Mouse (Mus musculus) C2C12 (cell line): ENCODE results near the gene Spock3.

Experiments
- CEBPB ChIP-seq: IDR thresholded peaks from one replicate; pipeline ENCODE4 v1.6.1; 2011; ENCODE audit warnings: low read depth, mild to moderate bottlenecking, control low read depth, moderate library complexity
- CTCF ChIP-seq: IDR thresholded peaks from one replicate; pipeline ENCODE4 v1.5.1; 2011; ENCODE audit not compliant: control insufficient read depth, insufficient read depth, insufficient read length
- MAX ChIP-seq: IDR thresholded peaks from one replicate; pipeline ENCODE4 v1.6.1; 2011; ENCODE audit warnings: mild to moderate bottlenecking, control low read depth
- MYOD1 ChIP-seq: IDR thresholded peaks from one replicate; pipeline ENCODE4 v1.6.1; 2011; ENCODE audit warnings: low read depth; ENCODE audit not compliant: control insufficient read depth, insufficient read length
- MYOG ChIP-seq: IDR thresholded peaks from one replicate; pipeline ENCODE4 v1.6.1; 2011; ENCODE audit not compliant: control insufficient read depth, insufficient read length; ENCODE audit errors: extremely low read depth
- USF1 ChIP-seq: IDR thresholded peaks from one replicate; pipeline ENCODE4 v1.6.1; 2011; ENCODE audit warnings: low read depth, mild to moderate bottlenecking, control low read depth, moderate library complexity

DNA sequence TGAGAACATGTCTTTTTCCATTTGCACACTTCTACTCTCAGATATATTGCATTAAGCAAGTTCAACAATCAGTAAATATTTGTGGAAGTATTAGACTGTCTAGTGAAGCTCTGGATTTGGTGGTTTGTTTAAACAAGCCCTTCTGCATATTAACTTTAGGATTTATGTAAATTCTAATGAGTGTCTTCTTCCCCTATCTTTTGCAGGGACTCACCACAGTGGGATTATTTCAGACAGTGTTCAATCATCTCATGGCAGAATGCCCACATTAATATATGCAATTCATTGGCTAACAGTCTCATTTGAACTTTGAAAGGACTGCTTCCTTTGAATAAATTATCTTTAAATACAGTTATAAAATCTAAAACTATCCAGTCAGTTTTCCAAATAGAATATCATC, 446.9 kb downstream of the Spock3 start:
- TF ChIP-seq CTCF (no peak), MYOG (no peak), USF1 (no peak), MAX (no peak), CEBPB (no peak), MYOD1 (no peak)
